8 mouse cellular contexts compared by ENCODE assay signal in genomic region chr3:105893941-105894391, GRCm38 (mm10). TPM values are rescaled to one million over a fixed set of nuclear protein-coding genes. Genes with fewer than 3 reads are reported as not detected.
DNase-seq lines count a peak whose midpoint lies in the region; ATAC-seq and TF ChIP-seq lines count a peak whose summit lies in the region.

No protein-coding gene starts in this region.

- peak overlapping the region; percentile 95 for H3K27ac ChIP-seq in spleen, adult 2 months (ENCODE audit: insufficient read depth, low read length)
- H3K27ac ChIP-seq in heart, embryonic 15.5 days, result peak overlapping the region; percentile 77
- 0 out of 2 replicates have a peak overlapping the region, but pooled peaks have one; percentile 10 for H3K27ac ChIP-seq in limb, embryonic 14.5 days (replicated peaks; ENCODE audit: low read depth, low read length)

- TF ChIP-seq CTCF in spleen, adult 2 months (IDR thresholded peaks at IDR 0.05; ENCODE audit: extremely low read depth, insufficient read depth, insufficient read length, insufficient replicate concordance), result no peak

- no peak overlapping the region for H3K9ac ChIP-seq in heart, embryonic 15.5 days
- no peak overlapping the region for H3K9ac ChIP-seq in limb, embryonic 14.5 days (ENCODE audit: low read depth, low read length, severe bottlenecking)

- no peak overlapping the region; the same call in 1 of the 2 replicates for H3K4me3 ChIP-seq in spleen, adult 2 months (ENCODE audit: extremely low read depth, insufficient read depth, insufficient read length)
- H3K4me3 ChIP-seq in heart, embryonic 15.5 days, result no peak overlapping the region
- H3K4me3 ChIP-seq in limb, embryonic 14.5 days (replicated peaks; ENCODE audit: low read length), result no peak overlapping the region

- TF ChIP-seq POLR2A in spleen, adult 2 months (IDR thresholded peaks at IDR 0.05; ENCODE audit: low read depth, low read length), result no peak
- no peak for TF ChIP-seq POLR2A in limb, embryonic 14.5 days (IDR thresholded peaks at IDR 0.05; ENCODE audit: borderline replicate concordance, extremely low read depth, insufficient read depth, insufficient read length)

- H3K36me3 ChIP-seq in spleen, adult 2 months (ENCODE audit: control insufficient read depth, insufficient read depth, low read length), result no peaks in the 10 kb centered on the region
- H3K36me3 ChIP-seq in heart, embryonic 15.5 days, result no peaks in the 10 kb centered on the region
- H3K36me3 ChIP-seq in limb, embryonic 14.5 days (ENCODE audit: control insufficient read depth, insufficient read depth, low read length), result no peaks in the 10 kb centered on the region

- H3K4me2 ChIP-seq in heart, embryonic 15.5 days, result no peak overlapping the region
- H3K4me2 ChIP-seq in limb, embryonic 14.5 days (replicated peaks; ENCODE audit: low read depth, low read length, severe bottlenecking), result no peak overlapping the region

- no peaks in the 10 kb centered on the region for H3K27me3 ChIP-seq in spleen, adult 2 months (ENCODE audit: control insufficient read depth, insufficient read depth, low read length)
- no peaks in the 10 kb centered on the region for H3K27me3 ChIP-seq in heart, embryonic 15.5 days
- H3K27me3 ChIP-seq in limb, embryonic 14.5 days (ENCODE audit: control insufficient read depth, insufficient read depth, low read length), result no peaks in the 10 kb centered on the region

- peak; percentile 9; the same call in 1 of the 2 replicates for ATAC-seq in heart, embryonic 15.5 days (replicated peaks; ENCODE audit: insufficient number of reproducible peaks, insufficient read depth, low FRiP score, low read depth)
- 0 out of 2 replicates have a peak, but pooled peaks have one; percentile 21 for ATAC-seq in limb, embryonic 14.5 days (ENCODE audit: low FRiP score, low read depth)

- no peak for DNase-seq in spleen, adult 2 months (ENCODE audit: low read depth in 1 of 2, low spot score in 2 of 2)
- DNase-seq in spleen, adult 12 weeks (ENCODE audit: low spot score), result no peak
- peak; percentile 88 for DNase-seq in brain, adult 2 months (ENCODE audit: low read depth, low spot score)
- peak; percentile 37 for DNase-seq in limb, embryonic 14.5 days (ENCODE audit: low spot score)
- peak; percentile 26 for DNase-seq in thymus, postnatal 25 days
- DNase-seq in spleen, postnatal 14 days (ENCODE audit: low spot score in 2 of 2), result no peak
- DNase-seq in neural tube, embryonic 10.5 days (ENCODE audit: extremely low spot score, low spot score), result no peak

- 26% methylated on average over 6 of the region's 6 CpGs for WGBS in spleen, adult 2 months
- WGBS in heart, embryonic 15.5 days, result 57% methylated on average over 6 of the region's 6 CpGs
- WGBS in limb, embryonic 14.5 days, result 29% methylated on average over 6 of the region's 6 CpGs

- peaks cover 23% of the 10 kb centered on the region; the same call in 1 of the 2 replicates for H3K4me1 ChIP-seq in spleen, adult 2 months (ENCODE audit: control insufficient read depth, insufficient read depth, insufficient read length)
- H3K4me1 ChIP-seq in heart, embryonic 15.5 days (replicated peaks), result peaks cover 46% of the 10 kb centered on the region
- peaks cover 35% of the 10 kb centered on the region for H3K4me1 ChIP-seq in limb, embryonic 14.5 days (ENCODE audit: control insufficient read depth, insufficient read depth, low read length)

- H3K9me3 ChIP-seq in heart, embryonic 15.5 days (replicated peaks), result no peaks in the 10 kb centered on the region
- no peaks in the 10 kb centered on the region for H3K9me3 ChIP-seq in limb, embryonic 14.5 days (ENCODE audit: control insufficient read depth, low read length)

RNA-seq across cellular contexts. Expression of gene Tmigd3, which starts 23.3 kb away (rescaled TPM):
- 0.85 and 1.1 TPM in 2 replicates for polyA plus RNA-seq in spleen, adult 2 months (2012; rRNA removed)
- polyA plus RNA-seq in heart, embryonic 15.5 days (2015; fragmentation: Nextera tagmentation; extraction: Ambion mirVana), result 0.46 and 0.50 TPM in 2 replicates
- polyA plus RNA-seq in limb, embryonic 14.5 days (2012; rRNA removed), result 0.21 TPM in 1 of 2 replicates, not detected in the other
- polyA plus RNA-seq in limb, embryonic 14.5 days (2014; fragmentation: Nextera tagmentation; extraction: Ambion mirVana), result 0.23 and 0.33 TPM in 2 replicates

RNA-seq across cellular contexts. Expression of gene Adora3, which starts 23.3 kb away (rescaled TPM):
- polyA plus RNA-seq in spleen, adult 2 months (2012; rRNA removed), result 0.32 and 0.63 TPM in 2 replicates
- polyA plus RNA-seq in heart, embryonic 15.5 days (2015; fragmentation: Nextera tagmentation; extraction: Ambion mirVana), result 0.19 and 0.32 TPM in 2 replicates
- polyA plus RNA-seq in limb, embryonic 14.5 days (2012; rRNA removed), result 2.1 and 2.3 TPM in 2 replicates
- 2.8 and 3.2 TPM in 2 replicates for polyA plus RNA-seq in limb, embryonic 14.5 days (2014; fragmentation: Nextera tagmentation; extraction: Ambion mirVana)

RNA-seq across cellular contexts. Expression of gene I830077J02Rik, which starts 38.5 kb away (rescaled TPM):
- 17.9 and 18.8 TPM in 2 replicates for polyA plus RNA-seq in spleen, adult 2 months (2012; rRNA removed)
- polyA plus RNA-seq in heart, embryonic 15.5 days (2015; fragmentation: Nextera tagmentation; extraction: Ambion mirVana), result 0.76 and 1.8 TPM in 2 replicates
- polyA plus RNA-seq in limb, embryonic 14.5 days (2012; rRNA removed), result 0.41 and 0.69 TPM in 2 replicates
- 0.66 and 0.88 TPM in 2 replicates for polyA plus RNA-seq in limb, embryonic 14.5 days (2014; fragmentation: Nextera tagmentation; extraction: Ambion mirVana)

Comparison
In these comparisons a context has a peak if more than half of its experiments do, and no peak if none do; other contexts are left out.
1. DNase-seq: peak in brain, adult 2 months (single experiment), limb, embryonic 14.5 days (single experiment) and thymus, postnatal 25 days (single experiment); none in spleen, adult 2 months (0 of 2), spleen, adult 12 weeks (single experiment), spleen, postnatal 14 days (0 of 2) and neural tube, embryonic 10.5 days (single experiment).
2. H3K27ac ChIP-seq: peak in every context shown above with its lines; median percentile 95 in spleen, adult 2 months; 77 in heart, embryonic 15.5 days; 10 in limb, embryonic 14.5 days.